Mouse (Mus musculus) megakaryocyte progenitor cell, adult 5-6 weeks (primary cell): ENCODE data around the gene Tulp4. TPM values are rescaled to one million over a fixed set of nuclear protein-coding genes. Genes with fewer than 3 reads are reported as not detected.
A peak's percentile ranks its signal among the peaks of the same experiment; 100 is the strongest.

Experiments used
- ATAC-seq: replicated peaks from 2 replicates; pipeline ENCODE4 v1.8.0; 2016; ENCODE audit warnings: mild to moderate bottlenecking, moderate TSS enrichment, inconsistent platforms; ENCODE audit not compliant: poor library complexity
- total RNA-seq, 2 experiments: library from RNA; stranded (forward) in 1 of 2; stranded (reverse) in 1 of 2; fragments of 157-497, 149-512 nt in 1 of 2; fragments of 200-1000 nt in 1 of 2; gene quantifications; 2 replicates each; pipeline versions ENCODE4 v1.2.3 to v1.2.4; 2015 to 2017

The Tulp4 gene
- total RNA-seq, 2 experiments from 2014 or later, result 0.81 to 8.5 TPM

DNA sequence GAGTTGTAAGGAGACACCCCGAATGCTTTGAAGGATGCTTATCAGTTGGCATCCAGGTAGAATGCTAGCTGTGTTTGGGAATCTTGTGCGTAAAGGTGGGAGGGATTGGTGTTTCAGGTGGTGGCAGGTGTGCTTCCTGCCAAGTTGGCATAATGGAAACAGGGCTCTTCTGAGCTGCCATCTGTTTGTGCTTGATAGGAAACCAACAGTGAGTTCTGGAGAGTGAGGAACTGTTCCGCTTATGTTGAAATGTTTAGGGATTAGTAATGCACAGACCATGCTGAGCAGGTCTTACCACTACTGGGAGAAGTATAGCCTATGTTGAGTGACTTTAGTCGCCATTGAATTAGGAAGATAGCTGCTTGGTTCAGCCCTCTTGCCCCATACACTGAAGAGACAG is 12.6 kb downstream of the Tulp4 start:
- ATAC-seq, result no peak

DNA sequence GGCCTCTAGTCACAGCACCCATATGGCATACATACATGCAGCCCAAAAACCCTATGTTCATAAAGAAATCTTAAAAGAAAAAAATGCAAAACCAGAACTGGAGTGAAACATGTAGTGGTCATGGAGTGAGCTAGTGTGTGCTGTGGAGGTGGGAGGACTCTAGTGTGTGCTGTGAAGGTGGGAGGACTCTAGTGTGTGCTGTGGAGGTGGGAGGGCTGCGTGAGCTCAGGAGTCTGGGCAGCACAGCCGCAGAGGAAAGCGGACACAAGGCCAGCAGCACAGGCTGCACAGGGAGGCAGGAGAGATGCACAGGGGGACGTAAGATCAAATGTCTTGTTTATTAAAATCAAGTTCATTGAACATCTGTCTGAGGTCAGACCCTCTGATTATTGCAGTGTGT is 17.5 kb downstream of the Tulp4 start:
- ATAC-seq, result no peak

DNA sequence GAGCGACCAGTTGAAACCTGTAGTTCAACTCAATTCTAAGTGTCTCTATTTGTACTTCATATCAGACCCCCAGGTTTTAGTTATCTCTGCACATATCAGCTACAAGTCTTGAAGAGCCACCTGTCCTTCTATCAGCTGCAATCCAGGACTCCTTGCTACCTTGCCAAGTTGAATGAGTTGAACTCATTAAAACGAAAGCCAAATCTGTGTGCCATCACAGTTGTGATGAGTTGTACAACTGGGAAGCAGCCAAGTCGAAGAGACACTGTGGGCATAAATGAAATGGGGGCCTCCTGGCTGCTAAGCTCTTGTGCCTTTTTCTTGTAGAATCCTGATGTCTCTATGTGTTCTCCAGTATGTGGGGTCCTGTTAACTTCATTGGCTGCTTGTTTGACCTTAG is 19.2 kb downstream of the Tulp4 start:
- no peak for ATAC-seq

DNA sequence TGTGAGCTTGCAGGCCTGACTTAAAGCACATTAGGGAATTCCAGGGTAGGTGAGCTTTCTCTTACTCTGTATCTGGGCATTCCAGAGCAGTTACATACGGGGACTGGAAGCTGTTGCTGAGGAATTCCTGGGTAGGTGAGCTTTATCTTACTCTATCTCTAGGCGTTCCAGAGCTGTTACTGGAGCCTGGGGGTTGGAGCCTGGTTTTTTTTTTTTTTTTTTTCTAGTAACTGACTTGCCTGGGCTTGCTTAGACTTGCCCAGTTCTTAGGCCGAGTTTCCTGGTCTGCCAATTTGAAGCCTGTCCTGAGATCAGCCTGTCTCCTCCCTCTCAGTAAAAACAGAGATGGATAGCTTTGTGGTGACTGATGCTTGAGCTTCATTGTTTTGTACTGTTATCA is 21.8 kb downstream of the Tulp4 start:
- no peak for ATAC-seq

DNA sequence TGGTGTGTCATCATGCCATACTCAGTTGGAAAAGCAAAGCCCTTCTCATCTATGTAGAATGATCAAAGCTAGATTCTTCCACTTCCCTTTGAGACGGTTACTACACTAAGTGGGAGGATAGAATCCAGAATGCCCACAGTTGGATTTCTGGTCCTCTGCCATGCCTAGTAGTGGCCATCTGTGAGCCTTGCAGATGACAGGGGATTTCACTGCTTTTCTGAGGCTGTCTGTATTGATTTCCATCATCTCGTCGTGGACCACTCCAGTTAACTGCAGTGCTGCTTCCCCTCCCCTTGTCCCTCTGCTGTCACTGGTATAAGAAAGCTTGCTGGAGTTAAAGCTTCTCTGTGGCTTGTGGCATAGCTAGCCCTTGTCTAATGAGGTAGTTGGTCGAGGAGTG is 23.1 kb downstream of the Tulp4 start:
- ATAC-seq, result no peak

DNA sequence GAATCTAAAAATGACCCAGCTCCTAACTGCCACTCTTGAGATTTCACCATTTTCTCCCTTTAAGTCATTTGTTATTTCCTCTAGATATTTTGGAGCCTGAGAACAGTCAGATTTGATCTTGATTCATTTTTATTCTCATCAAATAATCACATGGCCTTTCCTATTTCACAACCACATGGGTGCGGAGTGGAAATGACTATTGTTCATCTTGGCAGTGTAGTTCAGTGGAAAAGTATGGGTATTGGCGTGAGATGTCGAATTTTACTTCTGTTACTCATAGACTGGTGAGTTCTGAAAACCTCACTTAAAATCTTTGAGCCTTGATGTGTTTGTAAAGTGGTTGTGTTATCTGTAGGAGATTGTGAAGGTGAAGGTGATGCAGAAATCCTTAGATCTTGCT is 24.8 kb downstream of the Tulp4 start:
- no peak for ATAC-seq

DNA sequence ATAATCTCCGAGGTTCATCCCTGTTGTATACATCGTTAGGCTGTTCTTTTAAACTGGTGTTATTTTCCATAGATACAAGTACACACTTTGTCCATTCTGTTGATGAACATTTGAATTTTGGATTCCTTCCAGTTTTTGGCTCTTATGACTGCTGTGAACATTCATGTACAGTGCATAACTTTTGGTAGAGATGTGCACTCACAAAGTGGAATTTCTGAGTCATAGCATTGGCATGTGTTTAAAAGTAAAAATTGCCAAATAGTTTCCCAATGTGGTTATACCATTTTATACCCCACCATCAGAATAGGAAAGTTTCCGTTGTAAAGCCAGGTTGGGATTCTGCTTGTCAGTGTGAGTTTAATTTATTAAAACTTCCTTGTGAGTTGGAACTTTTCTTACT is 34.6 kb downstream of the Tulp4 start:
- ATAC-seq, result no peak

DNA sequence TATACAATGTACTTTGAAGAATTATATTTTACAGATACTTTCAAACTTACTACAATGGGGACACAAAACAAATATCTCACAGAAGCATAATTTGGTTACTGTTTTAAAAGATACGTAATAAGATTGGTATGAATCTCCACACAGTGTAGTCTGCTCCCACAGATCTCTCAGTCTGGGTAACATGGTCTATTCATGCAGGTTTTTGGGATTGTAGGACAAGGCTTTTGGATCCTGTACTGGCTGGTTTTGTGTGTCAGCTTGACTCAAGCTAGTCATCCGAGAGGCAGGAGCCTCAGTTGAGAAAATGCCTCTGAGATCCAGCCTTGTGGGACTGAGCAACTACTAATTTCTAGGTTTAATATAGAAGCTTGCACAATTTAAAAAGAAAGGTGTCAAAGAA is 35.1 kb downstream of the Tulp4 start:
- no peak for ATAC-seq

DNA sequence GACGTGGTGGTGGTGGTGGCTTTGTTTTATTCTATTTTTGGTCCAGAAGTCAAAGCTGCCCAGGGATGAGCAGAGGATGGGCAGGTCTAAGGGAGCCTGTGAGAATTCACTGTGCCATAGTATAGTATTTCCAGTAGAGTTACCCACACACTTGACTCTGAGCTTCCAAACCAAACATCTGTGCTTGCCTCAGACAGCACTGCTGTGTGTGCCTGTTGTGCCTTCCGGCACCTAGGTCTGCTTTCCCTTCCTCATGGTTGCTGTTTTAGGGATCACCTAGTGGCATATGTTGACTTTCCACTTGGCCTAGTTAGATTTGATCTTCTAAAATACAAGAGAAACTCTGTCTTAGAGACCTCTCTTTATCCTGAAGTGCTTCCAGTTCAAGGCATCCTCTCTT is 39.0 kb downstream of the Tulp4 start:
- ATAC-seq, result no peak

DNA sequence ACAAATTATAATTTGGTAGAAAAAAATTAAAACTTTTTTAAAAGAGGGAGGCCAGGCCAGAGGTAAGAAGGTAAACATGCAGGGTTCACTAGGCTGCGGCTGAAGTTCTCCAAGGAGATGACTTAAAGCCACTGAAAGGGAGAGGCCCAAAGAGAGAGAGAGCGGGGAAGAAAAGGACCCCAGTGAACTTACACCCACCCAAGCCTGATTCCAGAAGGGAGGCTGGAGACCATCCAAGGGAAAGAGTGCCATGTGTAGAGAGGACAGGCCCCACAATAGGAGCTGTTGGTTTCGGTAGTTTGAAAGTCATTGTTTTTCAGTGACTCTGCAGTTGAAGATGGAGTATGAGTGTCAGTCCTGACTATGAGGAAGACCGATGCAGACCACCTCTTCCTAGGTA is 46.7 kb downstream of the Tulp4 start:
- no peak for ATAC-seq

DNA sequence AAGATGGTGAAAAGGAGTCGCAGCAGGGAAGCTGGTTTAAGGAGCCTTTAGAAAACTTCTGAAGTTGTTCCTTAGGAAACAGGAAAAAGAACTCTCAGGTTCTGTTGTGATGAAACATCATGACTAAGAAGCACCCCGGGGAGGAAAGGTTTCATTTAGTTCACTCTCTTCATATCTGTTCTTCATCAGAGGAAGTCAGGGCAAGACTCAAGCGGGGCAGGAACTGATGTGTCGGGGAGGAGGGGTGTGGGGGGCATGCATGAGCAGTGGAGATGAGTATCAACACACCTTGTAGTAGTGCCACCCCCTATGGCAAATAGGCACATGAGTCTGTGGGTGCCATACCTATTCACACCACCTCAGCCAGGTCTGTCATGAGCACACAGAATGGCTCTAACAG is 47.3 kb downstream of the Tulp4 start:
- ATAC-seq, result no peak

DNA sequence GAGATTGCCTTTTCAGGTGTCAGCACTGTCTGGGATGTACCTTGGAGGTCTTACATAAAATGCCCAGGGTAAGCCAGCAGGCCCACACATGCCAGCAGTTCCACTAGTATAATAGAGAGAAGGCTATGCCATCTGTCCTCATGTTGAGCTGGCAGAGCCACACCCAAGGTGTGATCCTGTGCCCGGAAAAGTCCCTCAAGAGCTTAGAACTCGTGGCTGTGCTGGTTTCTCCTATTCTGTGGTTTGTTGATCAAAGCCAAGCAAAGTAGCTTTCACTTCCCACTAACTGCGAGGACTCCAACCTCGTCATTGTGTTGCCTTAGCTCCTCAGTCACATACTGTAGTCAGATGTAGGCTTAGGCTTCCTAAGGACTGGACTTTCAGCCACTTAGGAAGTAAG is 48.1 kb downstream of the Tulp4 start:
- 0 out of 2 replicates have a peak, but pooled peaks have one; percentile 37 for ATAC-seq

DNA sequence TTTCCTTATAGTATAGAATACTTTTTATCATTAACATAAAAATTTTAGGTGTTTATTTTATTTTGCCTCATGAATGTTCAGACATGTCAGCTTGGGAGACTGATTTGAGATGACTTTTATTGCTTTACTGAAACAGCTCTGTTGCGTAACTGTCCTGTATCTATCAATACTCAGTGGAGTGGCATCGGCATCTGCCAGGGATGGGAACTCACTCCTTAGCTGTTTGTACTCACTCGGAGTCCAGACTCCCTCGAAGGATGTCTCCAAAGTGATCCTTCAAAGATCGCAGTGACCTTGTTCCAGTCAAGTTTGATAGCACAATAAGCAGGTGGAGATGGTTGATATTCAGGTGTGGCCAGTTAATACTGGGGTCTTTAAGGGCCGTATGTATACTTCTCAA is 54.3 kb downstream of the Tulp4 start:
- ATAC-seq, result no peak

DNA sequence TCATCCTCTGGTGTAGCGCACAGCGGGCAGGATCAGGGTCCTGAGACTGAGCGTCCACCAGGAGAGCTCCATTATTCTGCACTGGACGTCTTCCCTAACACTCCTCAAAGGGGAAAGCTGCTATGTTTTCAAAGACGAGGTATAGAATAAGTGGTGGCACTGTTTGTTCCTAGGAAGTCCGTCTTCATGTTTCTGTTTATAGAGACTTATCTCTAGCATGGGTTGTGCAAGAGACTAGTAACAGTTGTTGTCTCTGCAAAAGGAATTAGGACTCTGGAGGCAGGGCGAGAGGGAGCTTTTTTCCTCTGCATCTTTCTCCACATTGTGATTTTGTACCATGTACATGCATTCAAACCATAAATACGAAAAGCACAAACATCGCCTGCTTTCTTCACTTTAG is 55.7 kb downstream of the Tulp4 start:
- no peak for ATAC-seq

DNA sequence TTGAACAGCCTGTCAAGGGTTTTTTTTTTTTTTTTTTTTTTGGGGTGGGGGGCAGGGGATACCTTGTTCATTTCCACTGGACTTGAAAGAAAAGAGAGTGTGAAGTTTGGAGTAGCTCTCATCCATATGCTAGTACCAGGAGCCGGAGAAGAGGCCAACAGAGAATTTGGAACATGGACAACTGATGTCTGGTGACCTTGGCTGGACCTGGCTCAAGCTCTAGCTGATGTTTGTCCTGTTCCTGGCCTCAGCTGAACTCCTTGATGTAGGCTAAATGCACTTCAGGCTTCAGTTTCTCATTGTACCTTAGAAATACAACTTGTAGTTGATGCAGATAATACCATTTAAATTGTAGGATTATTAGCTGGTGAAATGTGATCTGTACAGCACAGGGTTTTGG is 56.5 kb downstream of the Tulp4 start:
- ATAC-seq, result no peak

DNA sequence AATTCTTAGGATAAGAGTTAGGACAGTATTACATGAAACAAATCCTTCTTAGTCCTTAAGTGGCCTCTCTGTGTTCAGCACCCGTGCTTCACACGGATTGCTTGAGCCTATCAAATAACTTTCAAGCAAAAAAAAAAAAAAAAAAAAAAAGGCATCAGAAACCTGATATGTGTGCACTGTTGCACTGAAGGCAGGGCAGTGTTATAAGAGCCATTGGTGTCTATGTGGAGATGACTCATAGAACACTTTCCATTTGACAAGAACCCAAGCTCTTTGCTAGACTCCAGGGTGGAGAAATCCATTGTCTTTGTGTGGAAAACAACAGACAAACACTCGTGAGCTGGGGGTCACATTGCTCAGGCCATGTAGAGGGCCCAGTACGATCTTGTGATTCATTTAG is 58.7 kb downstream of the Tulp4 start:
- no peak for ATAC-seq

DNA sequence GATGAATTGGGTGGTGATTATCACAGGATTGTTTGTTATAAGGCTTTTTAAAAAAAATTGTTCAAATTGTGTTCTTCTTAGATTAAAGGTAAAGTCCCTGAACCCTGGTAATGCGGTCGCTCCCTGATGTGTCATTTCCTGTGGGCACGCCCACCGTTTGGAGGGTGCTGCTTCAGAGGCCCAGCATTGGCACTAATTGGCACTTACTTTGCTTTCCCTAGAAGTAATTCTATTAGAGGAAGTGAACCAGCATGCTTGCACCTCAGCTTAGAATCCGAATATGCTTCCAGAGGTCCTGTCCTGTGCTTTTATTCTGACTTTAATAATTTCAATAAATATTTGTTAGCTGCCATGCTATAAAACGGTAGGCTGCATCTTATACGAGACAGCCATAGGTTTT is 66.2 kb downstream of the Tulp4 start:
- ATAC-seq, result 0 out of 2 replicates have a peak, but pooled peaks have one; percentile 50

DNA sequence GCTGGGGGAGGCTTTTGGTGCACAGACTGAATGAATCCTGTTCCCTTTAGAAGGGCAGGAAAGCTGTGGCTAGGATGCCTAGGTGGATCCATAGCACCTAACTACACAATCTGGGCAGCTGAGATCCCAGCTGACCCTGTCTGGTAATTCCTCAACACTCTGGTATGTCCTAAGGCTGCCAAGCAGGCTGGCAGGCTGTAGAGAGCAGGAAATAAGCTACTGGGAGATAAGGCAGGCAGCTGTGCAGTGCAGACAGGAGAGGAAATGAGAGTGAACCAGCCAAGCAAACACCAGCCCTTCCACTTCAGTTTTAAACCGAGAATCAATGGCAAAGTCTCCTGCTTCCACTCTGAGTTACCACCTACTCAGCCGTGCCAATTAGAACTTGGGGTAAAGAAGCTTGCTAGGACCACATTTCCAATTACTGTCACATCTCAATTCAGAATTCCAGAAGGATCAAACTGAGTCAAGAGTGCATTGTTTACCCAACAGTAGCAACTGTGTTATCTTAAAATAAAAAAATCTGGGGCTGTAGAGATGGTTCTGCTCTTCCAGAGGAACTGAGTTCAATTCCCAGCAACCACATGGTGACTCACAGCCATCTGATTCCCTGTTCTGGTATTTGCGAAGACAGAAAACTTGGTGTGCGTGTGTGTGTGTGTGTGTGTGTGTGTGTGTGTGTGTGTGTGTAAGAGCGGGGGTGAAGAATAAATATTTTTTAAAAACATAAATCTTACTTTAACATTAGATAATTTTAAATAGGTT is 66.9 kb downstream of the Tulp4 start:
- ATAC-seq, result peak; percentile 99

DNA sequence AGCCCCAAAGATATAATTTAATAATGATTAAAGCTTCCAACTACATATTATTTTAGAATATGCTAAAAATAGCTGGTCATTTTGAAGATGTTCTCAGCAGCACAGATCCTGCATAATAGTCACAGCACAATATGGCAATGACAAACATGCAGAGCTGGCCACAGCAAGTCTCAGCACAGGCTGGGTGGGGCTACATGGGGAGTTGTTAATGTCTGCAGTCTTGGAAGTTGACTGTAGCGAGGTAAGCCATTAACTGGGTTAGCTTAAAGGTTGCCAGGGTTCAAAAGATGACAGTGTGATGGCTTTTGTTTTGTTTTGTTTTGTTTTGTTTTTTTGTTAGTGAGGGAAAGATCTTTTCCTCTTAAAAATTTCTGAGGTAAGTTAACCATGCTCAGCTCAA is 68.3 kb downstream of the Tulp4 start:
- ATAC-seq, result no peak

DNA sequence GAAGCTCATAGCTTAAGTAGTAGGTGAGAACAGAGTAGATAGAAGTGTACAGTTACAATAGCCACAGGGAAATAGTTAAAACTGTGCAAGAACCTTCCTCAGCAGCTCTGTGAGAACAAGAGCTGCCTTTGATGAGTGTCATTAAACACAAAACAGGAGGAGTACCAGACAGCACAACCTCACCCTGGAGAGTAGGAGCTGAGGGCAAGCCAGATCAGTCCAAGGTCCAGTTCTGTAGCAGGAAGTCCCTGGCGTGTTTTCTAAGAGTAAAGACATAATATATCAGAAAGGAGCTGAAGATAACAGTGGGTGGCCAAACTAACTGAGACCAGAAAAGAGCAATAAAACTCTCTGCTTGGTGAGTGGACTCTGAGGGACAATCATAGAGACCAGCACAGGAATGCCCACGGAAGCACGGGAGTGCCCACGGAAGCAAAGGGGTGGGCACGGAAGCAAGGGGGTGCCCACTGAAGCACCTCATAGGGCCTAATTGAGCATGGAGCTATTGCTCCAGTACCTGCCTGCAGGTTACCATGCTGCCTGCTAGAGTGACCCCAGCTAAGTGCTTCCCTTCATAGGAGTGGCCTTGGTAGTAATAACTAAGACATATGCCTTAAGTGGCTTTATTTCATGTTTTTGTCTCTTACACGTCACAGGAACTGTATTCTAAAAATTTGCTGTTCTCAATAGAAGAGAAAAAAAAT is 72.5 kb downstream of the Tulp4 start:
- ATAC-seq, result no peak

DNA sequence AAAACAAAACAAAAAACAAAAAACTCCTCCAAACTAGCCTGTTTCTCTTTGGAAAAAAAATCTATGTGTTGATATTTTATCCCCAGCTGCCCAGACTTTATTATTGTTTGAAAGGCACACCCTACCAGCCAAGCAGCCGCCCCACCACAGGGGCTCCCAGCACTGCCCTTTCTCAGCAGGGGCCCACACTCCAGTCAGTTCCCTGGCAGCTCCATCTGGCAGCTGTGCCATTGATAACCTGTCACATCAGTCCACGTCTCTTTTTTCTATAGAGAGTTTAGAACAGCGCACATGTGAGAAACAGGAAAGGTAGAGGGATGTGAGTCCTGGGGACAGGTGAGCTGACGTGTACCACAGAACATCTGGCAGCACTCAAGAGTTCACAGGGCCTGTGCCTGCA is 73.2 kb downstream of the Tulp4 start:
- no peak for ATAC-seq

DNA sequence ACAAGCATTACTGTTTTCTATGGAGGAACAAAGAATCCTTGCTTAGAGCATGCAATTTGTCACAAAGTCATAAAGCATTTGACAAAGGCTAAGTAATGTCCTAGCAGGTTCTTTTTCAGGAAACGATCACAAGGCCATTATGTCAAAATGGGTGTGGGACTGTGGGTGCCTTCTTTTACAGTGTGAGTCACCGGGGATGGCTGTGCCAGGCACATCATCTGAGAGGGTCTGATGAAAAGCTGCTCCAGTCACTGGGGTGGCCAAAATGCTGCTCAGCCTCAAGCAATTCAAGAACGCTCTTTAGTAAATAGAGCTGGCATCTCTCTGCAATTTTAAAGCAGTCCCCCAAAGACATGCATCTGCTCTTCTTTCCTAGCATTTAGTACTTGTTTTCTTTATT is 74.2 kb downstream of the Tulp4 start:
- ATAC-seq, result no peak

DNA sequence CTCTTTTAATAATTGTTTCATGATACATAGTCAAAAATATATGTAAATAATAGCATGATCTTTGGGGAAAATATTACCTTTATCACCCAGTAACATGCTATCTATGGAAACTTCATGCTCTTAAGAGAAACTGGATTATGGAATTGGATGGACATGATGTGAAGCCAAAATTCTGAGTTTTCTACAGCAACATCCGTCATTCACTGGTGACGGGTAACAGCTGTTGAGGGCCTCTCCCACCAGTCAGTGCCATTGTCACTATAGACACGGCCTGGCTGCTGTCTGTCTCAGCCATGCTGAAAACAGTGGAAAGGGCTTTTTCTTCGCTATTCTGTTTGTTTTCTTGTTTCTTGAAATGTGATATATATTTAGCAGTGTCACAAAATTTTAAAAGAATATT is 76.5 kb downstream of the Tulp4 start:
- no peak for ATAC-seq
